Mouse (Mus musculus) midbrain, embryonic 11.5 days (tissue): ENCODE data around the gene Atp5j. TPM values are rescaled to one million over a fixed set of nuclear protein-coding genes. Genes with fewer than 3 reads are reported as not detected.

Experiments used
- ATAC-seq: fragments of 200-750 bp; cut with Nextera tagmentation; 2 replicates; pipeline ENCODE4 v1.8.0; 2017; ENCODE audit warnings: moderate TSS enrichment, moderate library complexity; ENCODE audit not compliant: low FRiP score
- DNase-seq: peaks from one replicate; pipeline ENCODE4 v3.0.0; 2015; ENCODE audit warnings: low spot score; ENCODE audit errors: missing footprints
- H3K27ac ChIP-seq: fragments of 300-500 bp; sonication (generic); 2 replicates; pipeline ENCODE4 v1.5.1; 2014; ENCODE audit warnings: low read depth, low read length
- H3K27me3 ChIP-seq: fragments of 300-500 bp; sonication (generic); 2 replicates; pipeline ENCODE4 v1.6.1; 2014; ENCODE audit warnings: mild to moderate bottlenecking, low read length, moderate library complexity, mixed read lengths; ENCODE audit not compliant: control insufficient read depth, insufficient read depth
- H3K36me3 ChIP-seq: fragments of 300-500 bp; sonication (generic); 2 replicates; pipeline ENCODE4 v1.6.1; 2014; ENCODE audit warnings: mild to moderate bottlenecking, low read length, moderate library complexity, mixed read lengths; ENCODE audit not compliant: control insufficient read depth, insufficient read depth
- H3K4me1 ChIP-seq: fragments of 300-500 bp; sonication (generic); 2 replicates; pipeline ENCODE4 v1.6.1; 2014; ENCODE audit warnings: low read length; ENCODE audit not compliant: control insufficient read depth, insufficient read depth
- H3K4me2 ChIP-seq: fragments of 300-500 bp; sonication (generic); 2 replicates; pipeline ENCODE4 v1.6.1; 2014; ENCODE audit warnings: mild to moderate bottlenecking, moderate library complexity
- H3K4me3 ChIP-seq: fragments of 300-500 bp; sonication (generic); 2 replicates; pipeline ENCODE4 v1.5.1; 2014; ENCODE audit warnings: low read depth, low read length
- H3K9ac ChIP-seq: fragments of 300-500 bp; sonication (generic); 2 replicates; pipeline ENCODE4 v1.6.1; 2014; ENCODE audit warnings: low read length
- H3K9me3 ChIP-seq: fragments of 300-500 bp; sonication (generic); 2 replicates; pipeline ENCODE4 v1.6.1; 2016; ENCODE audit warnings: low read length; ENCODE audit not compliant: control insufficient read depth
- WGBS: fragments of 180-500 bp; shearing (Covaris S2); extraction: QIAGEN DNeasy Blood & Tissue Kit; methylation state at CpG from one replicate; pipeline ENCODE4 v1.1.7; 2014; 5-methylcytosine and 5-hydroxymethylcytosine counted together
- polyA plus RNA-seq: library from polyadenylated mRNA; unstranded; fragments of >200 nt; fragmentation: Nextera tagmentation; extraction: Ambion mirVana; gene quantifications from 2 replicates; pipeline ENCODE4 v1.2.1, GENCODE M21; 2014

The Atp5j gene
- polyA plus RNA-seq, result 778 and 822 TPM in 2 replicates

- under 1% methylated on average over 54 of the region's 57 CpGs for WGBS
- Histone ChIP-seq H3K4me1 (peaks cover 11% of the 10 kb centered on the region), H3K9me3 (no peaks in the 10 kb centered on the region), H3K36me3 (0 out of 2 replicates have a peak, but pooled peaks cover 4% of the 10 kb centered on the region), H3K9ac (peak within 1 kb of the TSS; percentile 98), H3K4me3 (peak within 1 kb of the TSS; percentile 95), H3K27ac (peak within 1 kb of the TSS; percentile 95), H3K4me2 (peak within 1 kb of the TSS; percentile 66), H3K27me3 (no peaks in the 10 kb centered on the region)
- DNase-seq, result no peak
- peak; percentile 66 for ATAC-seq
These were observed at the start of gene Atp5j for GRCm38 (mm10) chr16:84835441-84835822. Atp5j (minus strand) TSS chr16:84835625.

DNA sequence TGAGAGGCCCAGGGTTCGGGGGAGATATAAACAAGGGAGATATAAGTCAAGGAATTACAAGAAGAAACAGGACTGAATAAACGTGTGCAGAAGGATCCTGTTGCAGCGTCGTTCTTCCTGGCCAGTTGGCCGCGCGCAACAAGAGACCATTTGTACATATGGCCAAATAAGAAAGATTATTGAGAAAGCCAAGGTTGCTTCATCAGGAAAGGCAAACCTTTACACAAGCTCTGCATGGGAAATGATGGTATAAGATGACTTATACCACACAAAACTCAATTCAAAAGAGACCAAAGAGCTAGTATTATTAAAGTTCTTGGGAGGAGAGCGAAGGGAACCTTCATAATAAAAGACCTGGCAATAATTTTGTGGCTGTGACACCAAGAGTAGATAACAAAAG is 49.1 kb upstream of the Atp5j start:
- no peaks in the 10 kb centered on the region for H3K27me3 ChIP-seq
- 85% methylated on average over 8 of the region's 8 CpGs for WGBS
- no peak for ATAC-seq
- no peaks in the 10 kb centered on the region for H3K9me3 ChIP-seq
- H3K4me3 ChIP-seq, result no peak overlapping the region
- no peak overlapping the region for H3K4me2 ChIP-seq
- no peaks in the 10 kb centered on the region for H3K36me3 ChIP-seq
- no peak overlapping the region for H3K27ac ChIP-seq
- peak; percentile 31 for DNase-seq
- no peaks in the 10 kb centered on the region for H3K4me1 ChIP-seq
- no peak overlapping the region for H3K9ac ChIP-seq

- no peaks in the 10 kb centered on the region for H3K27me3 ChIP-seq
- H3K9ac ChIP-seq, result no peak overlapping the region
- no peaks in the 10 kb centered on the region for H3K4me1 ChIP-seq
- H3K27ac ChIP-seq, result no peak overlapping the region
- 94% methylated on average over 7 of the region's 8 CpGs for WGBS
- H3K36me3 ChIP-seq, result no peaks in the 10 kb centered on the region
- no peak overlapping the region for H3K4me2 ChIP-seq
- H3K9me3 ChIP-seq, result no peaks in the 10 kb centered on the region
- DNase-seq (peak; percentile 49), ATAC-seq (no peak)
- H3K4me3 ChIP-seq, result no peak overlapping the region
These were observed 46.4 kb upstream of the Atp5j start for GRCm38 (mm10) chr16:84881754-84882321.

DNA sequence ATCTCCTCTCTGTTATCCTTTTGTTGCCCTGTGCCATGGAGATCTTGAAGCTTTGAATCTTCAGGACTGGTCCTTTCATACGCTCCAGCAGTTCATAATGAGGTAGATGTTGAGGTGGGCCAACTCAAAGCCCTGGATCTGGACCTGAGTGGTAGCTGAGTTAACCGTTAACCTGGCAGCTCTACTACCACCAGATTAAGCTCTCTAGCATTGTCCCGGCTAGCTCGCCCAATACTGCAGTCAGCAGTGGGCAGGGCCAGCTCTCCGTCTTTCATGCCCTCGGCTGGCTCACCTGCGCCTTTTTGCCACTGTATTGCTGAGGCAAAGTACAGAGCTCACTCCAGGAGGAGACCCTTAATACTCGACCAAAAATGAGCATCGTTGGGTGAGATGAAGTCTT is 45.7 kb upstream of the Atp5j start:
- Histone ChIP-seq H3K36me3 (no peaks in the 10 kb centered on the region), H3K4me3 (no peak overlapping the region), H3K27me3 (no peaks in the 10 kb centered on the region), H3K4me2 (no peak overlapping the region), H3K4me1 (no peaks in the 10 kb centered on the region), H3K9ac (no peak overlapping the region), H3K9me3 (no peaks in the 10 kb centered on the region), H3K27ac (no peak overlapping the region)
- no peak for ATAC-seq
- WGBS, result 89% methylated on average over 9 of the region's 9 CpGs
- peak; percentile 41 for DNase-seq

- H3K4me2 ChIP-seq, result no peak overlapping the region
- 22% methylated on average over 5 of the region's 5 CpGs for WGBS
- H3K9me3 ChIP-seq, result no peaks in the 10 kb centered on the region
- H3K9ac ChIP-seq, result no peak overlapping the region
- H3K27ac ChIP-seq, result no peak overlapping the region
- H3K4me3 ChIP-seq, result no peak overlapping the region
- H3K27me3 ChIP-seq, result no peaks in the 10 kb centered on the region
- H3K4me1 ChIP-seq, result no peaks in the 10 kb centered on the region
- no peaks in the 10 kb centered on the region for H3K36me3 ChIP-seq
- ATAC-seq (peak; percentile 61), DNase-seq (peak; percentile 98)
These were observed 43.7 kb upstream of the Atp5j start for GRCm38 (mm10) chr16:84879146-84879545.

DNA sequence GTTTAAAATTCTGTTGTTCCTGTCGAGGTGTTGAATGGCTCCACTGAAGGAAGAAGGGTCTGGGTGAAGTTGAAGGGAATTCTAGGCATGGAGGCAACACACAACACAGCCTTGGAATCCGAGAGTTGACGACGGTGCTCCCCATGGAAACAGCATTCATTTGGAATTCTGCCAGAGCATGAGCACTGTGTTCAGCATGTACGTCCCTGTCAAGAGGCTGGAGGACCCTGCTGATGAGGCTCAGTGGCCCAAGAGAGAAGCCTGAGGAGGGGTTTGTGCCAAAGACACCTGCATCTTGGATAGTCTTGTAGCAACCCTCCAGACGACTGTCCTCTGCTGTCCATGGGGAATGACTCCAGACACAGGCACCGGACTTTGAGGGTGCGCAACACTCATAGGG is 40.7 kb upstream of the Atp5j start:
- Histone ChIP-seq H3K9me3 (no peaks in the 10 kb centered on the region), H3K4me3 (no peak overlapping the region), H3K4me2 (no peak overlapping the region), H3K9ac (no peak overlapping the region), H3K27me3 (no peaks in the 10 kb centered on the region), H3K36me3 (no peaks in the 10 kb centered on the region), H3K4me1 (no peaks in the 10 kb centered on the region), H3K27ac (no peak overlapping the region)
- DNase-seq (peak; percentile 81), ATAC-seq (no peak)
- 71% methylated on average over 8 of the region's 8 CpGs for WGBS

GRCm38 (mm10) chr16:84875718-84876035 is 40.3 kb upstream of the Atp5j start:
- 88% methylated on average over 7 of the region's 7 CpGs for WGBS
- Histone ChIP-seq H3K4me2 (no peak overlapping the region), H3K9me3 (no peaks in the 10 kb centered on the region), H3K9ac (no peak overlapping the region), H3K4me1 (no peaks in the 10 kb centered on the region), H3K4me3 (no peak overlapping the region), H3K36me3 (no peaks in the 10 kb centered on the region), H3K27ac (no peak overlapping the region), H3K27me3 (no peaks in the 10 kb centered on the region)
- no peak for ATAC-seq
- peak; percentile 64 for DNase-seq

- H3K4me2 ChIP-seq, result no peak overlapping the region
- ATAC-seq (no peak), DNase-seq (peak; percentile 8)
- H3K36me3 ChIP-seq, result no peaks in the 10 kb centered on the region
- no peak overlapping the region for H3K4me3 ChIP-seq
- H3K27ac ChIP-seq, result no peak overlapping the region
- no peaks in the 10 kb centered on the region for H3K9me3 ChIP-seq
- no peaks in the 10 kb centered on the region for H3K4me1 ChIP-seq
- H3K27me3 ChIP-seq, result no peaks in the 10 kb centered on the region
- no peak overlapping the region for H3K9ac ChIP-seq
- WGBS, result 81% methylated on average over 24 of the region's 24 CpGs
These were observed 39.7 kb upstream of the Atp5j start for GRCm38 (mm10) chr16:84875012-84875717.

DNA sequence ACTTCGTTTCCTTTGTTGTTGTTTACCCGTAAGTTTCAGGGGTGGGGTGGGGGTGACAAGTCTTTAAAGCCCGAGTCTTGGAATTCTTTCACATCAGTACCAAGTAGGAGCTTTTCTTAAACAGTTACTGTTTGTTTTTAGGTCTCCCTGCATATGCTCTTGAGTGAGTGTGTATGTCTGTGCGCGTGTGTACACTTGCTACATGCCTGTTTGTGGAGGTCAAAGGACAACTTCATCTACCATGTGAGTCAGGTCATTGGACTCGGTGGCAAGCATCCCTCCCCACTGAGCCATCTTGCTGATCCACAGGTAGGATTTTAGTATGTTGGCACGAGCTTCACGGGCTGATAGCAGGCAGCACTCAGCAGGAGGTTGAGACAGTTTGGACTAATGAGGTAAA is 38.4 kb upstream of the Atp5j start:
- WGBS, result 85% methylated on average over 8 of the region's 8 CpGs
- Histone ChIP-seq H3K4me2 (no peak overlapping the region), H3K4me1 (no peaks in the 10 kb centered on the region), H3K4me3 (no peak overlapping the region), H3K27me3 (no peaks in the 10 kb centered on the region), H3K36me3 (no peaks in the 10 kb centered on the region), H3K27ac (no peak overlapping the region), H3K9ac (no peak overlapping the region), H3K9me3 (no peaks in the 10 kb centered on the region)
- no peak for ATAC-seq
- peak; percentile 54 for DNase-seq
